Mouse (Mus musculus): ENCODE measurements around the gene Drp2.

Drp2 gene

DNA sequence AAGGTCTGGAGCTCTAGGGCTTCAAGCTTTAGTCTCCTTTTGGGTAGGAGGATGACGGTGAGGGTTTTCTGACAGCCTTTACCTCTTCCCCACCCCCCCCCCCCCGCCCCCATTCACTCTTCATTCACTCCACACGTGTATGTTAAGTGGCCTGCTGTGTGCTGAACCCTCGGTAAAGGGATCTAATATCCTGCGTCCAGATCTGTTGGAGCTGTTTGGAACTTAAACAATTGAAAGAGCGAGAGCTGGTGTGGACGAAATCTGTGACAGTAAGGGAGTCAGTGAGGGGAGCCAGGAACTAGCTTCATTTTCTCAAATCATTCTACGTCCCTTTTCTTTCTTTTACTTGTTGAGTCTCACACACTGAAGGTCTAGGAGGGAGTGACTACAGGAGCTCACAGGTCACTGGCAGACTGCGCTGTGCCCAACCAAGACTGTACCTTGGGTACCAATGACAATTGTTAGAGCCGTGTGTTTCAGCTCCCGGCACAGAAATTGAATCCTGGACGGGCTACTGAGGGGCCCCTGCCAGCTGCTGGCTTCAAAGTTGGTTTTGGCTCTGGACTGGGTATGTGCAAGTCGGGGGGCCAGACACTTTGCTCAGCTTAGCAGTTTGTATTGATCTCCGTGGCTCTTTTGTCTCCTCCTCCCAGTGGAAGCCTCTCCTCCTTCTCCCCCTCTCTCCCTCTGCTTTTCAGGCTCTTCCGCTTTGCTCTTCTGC lies at the start of gene Drp2:
Gene Drp2 (plus strand): TSS at position 689 of the 721 bp plus-strand sequence.
- DNase-seq (ENCODE audit: low read depth) = no peak

- no peak for DNase-seq (ENCODE audit: low read depth)
Observed at GRCm38 (mm10) chrX:134359336-134359735, 45.0 kb upstream of the Drp2 start.

GRCm38 (mm10) chrX:134362156-134362555 lies 42.2 kb upstream of the Drp2 start:
- DNase-seq (ENCODE audit: low read depth) = no peak

- no peak for DNase-seq (ENCODE audit: low read depth)
Observed at GRCm38 (mm10) chrX:134365421-134365820, 38.9 kb upstream of the Drp2 start.

DNA sequence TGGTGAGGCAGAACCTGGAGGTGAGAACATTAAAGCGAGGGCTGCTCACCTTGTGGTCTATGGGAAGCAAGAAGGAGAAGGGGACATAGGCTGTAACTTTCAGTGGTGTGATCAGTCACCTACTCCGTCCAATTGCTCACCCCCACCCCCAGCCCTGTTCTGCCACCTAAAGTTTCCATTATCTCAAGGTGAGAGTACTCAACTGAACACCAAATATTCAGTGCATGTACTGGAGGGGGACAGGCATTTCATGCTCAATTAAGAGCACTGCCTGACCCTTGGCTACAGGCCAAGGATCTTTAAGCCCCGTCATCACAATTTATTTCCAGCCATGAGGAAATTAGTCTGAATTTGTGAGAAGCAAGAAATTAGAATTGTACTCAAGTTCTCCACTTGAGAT lies 37.8 kb upstream of the Drp2 start:
- DNase-seq (ENCODE audit: low read depth) = no peak

- DNase-seq (ENCODE audit: low read depth) = no peak
Observed at GRCm38 (mm10) chrX:134371279-134371678, 33.1 kb upstream of the Drp2 start.

DNA sequence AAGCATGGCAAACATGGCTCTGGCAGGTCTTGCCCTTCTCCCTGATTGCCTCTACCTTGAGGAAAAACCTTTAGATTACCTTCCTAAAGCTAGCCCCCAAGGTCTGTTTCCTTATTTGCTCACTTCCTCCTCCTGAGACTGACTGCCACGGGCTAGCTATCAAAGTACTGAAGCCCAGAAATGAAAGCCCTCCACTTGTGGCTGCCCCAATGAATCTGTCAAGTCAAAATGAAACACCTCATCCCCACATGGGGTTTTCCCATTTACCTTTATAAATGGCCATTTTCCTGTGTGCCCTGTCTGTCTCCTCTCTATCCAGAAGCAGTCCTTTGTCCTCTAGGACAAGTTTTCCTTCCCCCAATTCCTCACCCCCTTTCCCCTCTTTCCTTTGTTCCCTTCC lies 30.2 kb upstream of the Drp2 start:
- no peak for DNase-seq (ENCODE audit: low read depth)

DNA sequence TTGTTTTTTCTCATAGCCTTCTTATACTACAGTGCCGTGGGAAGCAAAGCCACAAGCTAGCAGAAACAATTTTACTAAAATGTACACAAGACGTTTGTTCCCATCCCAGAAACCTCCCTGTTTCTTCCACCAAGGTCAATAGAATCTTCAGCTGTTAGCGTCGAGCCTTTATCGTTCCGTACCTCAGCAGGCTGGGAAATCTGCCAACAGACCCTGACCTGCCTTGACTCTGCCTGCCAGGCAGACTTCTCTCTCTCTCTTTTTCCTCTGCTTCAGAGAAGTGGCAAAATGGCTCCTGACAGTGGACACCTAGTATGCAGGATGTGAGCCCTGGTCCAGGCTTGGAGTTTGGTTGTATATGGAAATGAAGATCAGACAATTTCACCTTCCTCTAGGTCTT lies 19.5 kb upstream of the Drp2 start:
- DNase-seq (ENCODE audit: low read depth) = no peak

- no peak for DNase-seq (ENCODE audit: low read depth)
Observed at GRCm38 (mm10) chrX:134398972-134399371, 5.4 kb upstream of the Drp2 start.

DNA sequence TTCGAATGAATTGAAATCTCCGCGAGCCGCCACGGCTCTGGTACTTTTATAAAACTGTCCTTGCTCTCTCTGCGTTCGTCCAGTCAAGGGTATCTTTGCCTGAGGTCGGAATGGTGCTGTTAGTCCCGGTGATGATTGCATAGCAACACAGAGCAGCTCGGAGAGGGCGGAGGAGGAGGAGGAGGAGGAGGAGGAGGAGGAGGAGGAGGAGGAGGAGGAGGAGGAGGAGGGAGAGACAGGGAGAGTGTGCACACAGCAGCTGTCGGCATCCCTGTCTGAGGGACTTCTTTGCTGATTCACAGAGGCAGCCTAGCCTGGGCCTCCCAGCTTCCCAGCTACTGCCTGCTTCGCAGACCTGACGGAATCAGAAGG lies 219 bp downstream of the Drp2 start:
- no peak for DNase-seq (ENCODE audit: low read depth)

DNA sequence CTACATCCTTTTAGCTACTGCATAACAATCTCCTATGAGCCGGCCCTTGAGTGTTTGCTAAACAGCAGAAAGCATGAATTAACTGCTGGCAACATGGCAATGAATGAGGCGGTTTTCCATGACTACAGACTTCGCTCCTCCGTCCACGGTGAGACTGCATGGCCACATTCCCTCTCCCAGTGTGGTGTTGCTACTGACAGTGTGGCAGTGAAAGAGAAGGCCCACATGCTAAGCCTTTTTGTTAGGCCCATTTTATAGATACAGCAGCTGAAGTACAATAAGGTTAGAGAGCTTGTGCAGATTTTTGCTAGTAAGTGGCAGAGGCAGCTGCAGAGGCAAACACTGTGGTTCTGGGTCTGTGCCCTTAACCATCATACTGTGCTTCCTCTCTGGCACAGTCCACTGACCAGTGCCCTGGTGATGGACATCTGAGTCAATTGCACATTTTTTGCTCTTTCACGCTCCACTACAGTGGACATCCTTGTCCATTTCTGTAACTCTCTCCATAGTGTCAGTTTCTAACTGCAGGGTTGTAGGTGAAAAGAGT lies 5.1 kb downstream of the Drp2 start:
- DNase-seq (ENCODE audit: low read depth) = no peak

- no peak for DNase-seq (ENCODE audit: low read depth)
Observed at GRCm38 (mm10) chrX:134412096-134412495, 7.7 kb downstream of the Drp2 start.

- no peak for DNase-seq (ENCODE audit: low read depth)
Observed at GRCm38 (mm10) chrX:134420097-134420496, 15.7 kb downstream of the Drp2 start.

DNA sequence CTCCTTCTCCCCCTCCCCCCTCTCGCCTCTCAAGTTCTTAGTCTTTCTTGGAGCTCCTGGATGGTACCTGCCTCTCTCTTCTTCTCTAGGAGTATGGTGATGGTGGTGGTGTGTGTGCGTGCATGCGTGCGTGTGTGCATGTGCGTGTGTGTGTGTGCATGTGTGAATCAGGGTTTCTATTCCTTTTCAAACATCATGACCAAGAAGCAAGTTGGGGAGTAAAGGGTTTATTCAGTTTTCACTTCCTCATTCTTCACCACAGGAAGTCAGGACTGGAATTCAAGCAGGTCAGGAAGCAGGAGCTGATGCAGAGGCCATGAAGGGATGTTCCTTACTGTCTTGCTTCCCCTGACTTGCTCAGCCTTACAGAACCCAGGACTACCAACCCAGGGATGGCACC lies 19.9 kb downstream of the Drp2 start:
- no peak for DNase-seq (ENCODE audit: low read depth)

DNA sequence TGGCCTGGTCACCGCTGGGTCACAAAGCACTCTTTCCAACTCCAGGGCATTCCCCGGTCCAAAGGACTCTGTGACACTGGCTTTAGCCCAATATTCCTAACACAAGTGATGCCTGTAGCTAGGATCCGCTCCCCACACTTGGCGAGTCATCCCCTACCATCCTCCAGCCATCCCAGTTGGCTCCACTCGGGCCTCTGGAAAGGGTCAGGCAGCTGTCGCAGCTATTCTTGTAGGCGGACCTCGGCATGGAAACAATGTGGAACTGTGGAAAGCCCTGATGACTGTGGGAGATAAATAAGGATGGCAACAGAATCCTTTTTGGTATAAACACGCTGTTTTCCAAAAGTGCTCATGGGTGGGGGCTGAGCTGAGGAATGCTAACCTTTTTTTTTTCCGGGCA lies 21.4 kb downstream of the Drp2 start:
- DNase-seq (ENCODE audit: low read depth) = no peak

GRCm38 (mm10) chrX:134426819-134427218 lies 22.5 kb downstream of the Drp2 start:
- DNase-seq (ENCODE audit: low read depth) = no peak

DNA sequence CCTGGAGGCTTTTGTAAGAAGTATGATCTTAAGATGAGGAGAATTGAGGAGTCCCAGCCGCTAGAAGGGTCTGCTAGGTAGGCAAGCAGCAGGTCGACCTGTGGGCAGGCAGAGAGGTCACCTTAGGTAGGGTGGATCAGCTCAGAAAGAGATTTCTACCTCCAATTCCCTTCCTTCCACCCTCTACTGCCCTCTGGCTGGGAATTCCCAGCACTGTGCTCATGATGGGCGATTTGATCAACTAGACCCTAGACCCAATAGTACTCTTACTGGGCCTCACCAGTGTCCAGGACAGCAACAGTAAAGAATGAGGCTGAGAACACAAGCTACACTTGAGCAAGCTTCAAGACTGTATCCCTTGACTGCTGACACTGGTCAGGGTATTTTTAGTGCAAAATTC lies 23.0 kb downstream of the Drp2 start:
- DNase-seq (ENCODE audit: low read depth) = no peak

GRCm38 (mm10) chrX:134474988-134475710 lies 70.8 kb downstream of the Drp2 start:
- no peak for DNase-seq (ENCODE audit: low read depth)

DNA sequence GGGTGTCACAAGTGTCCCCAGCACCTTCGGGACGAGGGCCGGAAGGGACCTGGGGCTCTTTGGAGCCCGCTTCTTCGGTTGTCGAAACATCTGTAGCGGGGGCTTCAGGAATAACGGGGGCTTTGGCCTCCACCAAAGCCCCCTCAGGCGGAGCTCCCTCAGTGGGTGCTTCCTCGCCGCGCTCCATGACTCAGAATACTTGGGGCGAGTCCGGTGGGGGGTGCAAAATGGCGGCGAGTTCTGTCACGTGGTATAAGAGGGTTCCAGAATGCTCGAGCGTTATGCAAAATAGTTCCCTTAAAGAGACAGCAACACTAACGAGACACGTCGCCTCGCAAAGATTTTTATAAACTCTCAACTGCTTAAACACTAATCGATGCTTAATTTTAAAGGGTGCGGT lies 71.9 kb downstream of the Drp2 start, which contains the start of gene Taf7l:
Gene Taf7l (minus strand): TSS at position 201 of the 400 bp plus-strand sequence.
- no peak for DNase-seq (ENCODE audit: low read depth)

DNA sequence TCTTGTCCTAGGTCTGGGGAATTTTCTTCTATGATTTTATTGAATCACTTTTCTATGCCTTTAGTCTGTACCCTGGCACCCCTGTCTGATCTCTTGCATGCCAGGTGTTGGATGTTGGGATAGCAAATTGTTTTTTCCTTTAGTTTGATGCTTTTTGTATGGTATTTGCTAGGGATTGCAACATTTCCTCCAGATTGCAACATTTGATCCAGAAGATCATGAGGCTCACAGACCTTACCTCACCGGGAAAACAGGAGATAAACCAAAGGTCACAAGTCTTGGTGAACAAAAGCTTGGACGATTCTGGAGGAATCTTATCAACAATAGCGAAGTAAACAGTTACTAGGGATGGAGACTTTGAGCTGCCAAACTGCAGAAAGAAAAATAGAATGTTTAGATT lies 77.4 kb downstream of the Drp2 start:
- no peak for DNase-seq (ENCODE audit: low read depth)

DNA sequence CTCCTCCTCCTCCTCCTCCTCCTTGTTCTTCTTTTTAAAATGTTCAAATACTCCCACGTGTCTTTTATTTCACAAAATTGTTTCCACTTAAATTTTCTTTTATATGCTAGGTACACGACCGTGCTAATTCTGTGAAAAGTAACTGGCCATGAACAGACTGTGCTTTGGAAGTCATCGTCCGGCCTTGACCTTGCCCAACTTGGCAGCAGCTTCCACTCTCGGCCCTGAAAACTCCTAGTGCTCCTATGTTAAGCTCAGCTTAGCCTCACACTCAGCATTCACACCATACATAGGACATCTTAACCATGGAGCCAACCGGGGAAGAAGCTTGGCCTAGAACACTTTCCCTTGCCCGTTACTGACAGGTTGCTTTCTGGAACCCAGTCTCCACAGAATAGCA lies 96.3 kb downstream of the Drp2 start:
- DNase-seq (ENCODE audit: low read depth) = no peak

Measured in fibroblast of lung, adult 2 months (primary cell).